Mouse (Mus musculus) frontal cortex, adult 2 months (tissue): ENCODE data around the gene Il13. TPM values are rescaled to one million over a fixed set of nuclear protein-coding genes. Genes with fewer than 3 reads are reported as not detected.

Experiments used
- DNase-seq, 2 experiments: peaks; one replicate each; pipeline ENCODE4 v3.0.0; 2022; ENCODE audit warnings: low spot score in 1 of 2; ENCODE audit errors: extremely low spot score in 1 of 2
- polyA plus RNA-seq: library from polyadenylated mRNA; depleted of rRNA; stranded (reverse); fragments of >200 nt; gene quantifications from 2 replicates; pipeline ENCODE4 v1.2.3, GENCODE M21; 2012; rRNA removed

Il13 gene
- polyA plus RNA-seq, 1 experiment = not detected

DNA sequence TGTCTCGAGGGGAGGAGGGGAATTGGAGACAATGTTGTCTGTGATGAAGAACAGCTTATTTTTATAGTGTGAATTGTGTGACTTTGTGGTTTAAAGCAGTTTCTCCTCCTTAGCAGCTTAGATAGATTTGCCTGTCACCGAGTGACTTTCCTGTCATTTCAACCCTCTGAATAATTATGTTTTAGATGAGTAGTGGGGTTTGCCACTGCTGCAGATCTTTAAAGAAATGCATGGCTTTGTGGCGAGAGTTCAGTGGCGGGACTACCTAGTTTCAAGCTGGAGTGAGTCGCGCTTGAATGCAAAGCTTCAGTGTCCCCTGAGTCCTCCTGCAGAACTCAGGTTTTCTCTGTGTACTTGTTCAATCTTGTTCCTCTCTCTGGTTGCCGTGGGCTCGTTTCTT lies 46.2 kb downstream of the Il13 start:
- DNase-seq = no peak

DNA sequence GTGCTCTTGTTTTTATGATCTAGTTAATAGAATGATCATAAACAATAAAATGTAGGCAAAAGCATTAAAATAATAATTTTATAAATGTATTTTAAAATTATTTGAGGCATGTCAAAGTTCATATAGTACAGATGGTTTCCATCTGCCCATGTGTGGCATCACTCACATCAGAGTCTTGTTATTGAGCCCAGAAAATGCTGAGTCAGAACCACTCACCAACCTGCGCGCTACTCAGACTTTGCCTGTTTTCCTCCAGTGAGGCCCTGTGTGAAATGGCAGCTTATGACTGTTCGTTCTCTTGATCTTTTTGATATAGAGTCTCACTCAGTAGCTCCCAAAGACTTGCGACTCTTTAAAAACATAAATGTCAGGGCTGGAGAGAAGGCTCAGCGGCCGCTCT lies 49.0 kb downstream of the Il13 start:
- no peak for DNase-seq

DNA sequence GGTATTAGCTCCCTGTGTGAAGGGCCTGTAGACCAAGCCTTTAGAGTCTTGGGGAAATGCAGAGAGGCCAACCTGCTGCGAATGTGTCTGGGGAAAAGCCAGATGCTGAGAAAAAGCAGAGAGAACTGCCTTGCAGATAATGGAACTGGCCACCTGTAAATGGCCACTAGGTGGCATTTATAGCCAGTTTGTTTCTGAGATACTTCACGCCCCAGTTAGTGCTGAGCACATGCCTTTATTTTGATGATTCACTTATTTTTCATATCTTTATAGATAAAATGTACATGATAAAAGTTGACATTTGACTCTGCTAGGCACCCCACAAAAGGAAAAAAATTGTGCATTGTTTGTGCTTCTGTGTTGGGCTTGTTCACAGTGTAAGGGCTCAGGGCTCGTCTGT lies 49.7 kb downstream of the Il13 start:
- peak in 1 of 2 experiments; percentile 47 for DNase-seq

DNA sequence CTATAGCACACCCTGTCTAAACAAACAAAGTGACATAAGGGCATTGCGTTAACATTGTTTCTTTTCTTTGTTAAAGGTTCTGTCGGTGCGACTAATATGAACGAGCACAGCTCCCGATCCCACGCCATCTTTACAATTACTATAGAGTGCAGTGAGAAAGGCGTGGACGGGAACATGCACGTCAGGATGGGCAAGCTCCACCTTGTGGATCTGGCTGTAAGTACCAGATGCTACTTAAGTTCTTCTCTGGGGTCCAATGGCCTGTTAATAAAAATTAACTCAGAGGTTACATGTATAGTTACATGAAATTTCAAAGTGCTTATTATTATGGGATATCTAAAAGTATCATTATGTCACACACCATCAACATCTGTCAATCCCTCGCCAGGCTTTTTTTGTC lies 51.4 kb downstream of the Il13 start:
- DNase-seq = no peak

Other genes with a start within 250 kb of the Il13 start
- not detected in 2 replicates for gene Leap2, start 211.5 kb downstream of the Il13 start, polyA plus RNA-seq
- gene Uqcrq, start 203.9 kb downstream of the Il13 start, polyA plus RNA-seq = 372 and 396 TPM in 2 replicates
- 1.8 and 1.9 TPM in 2 replicates for gene Gdf9, start 203.7 kb downstream of the Il13 start, polyA plus RNA-seq
- 0.08 and 0.10 TPM in 2 replicates for gene Gm10447, start 177.6 kb downstream of the Il13 start, polyA plus RNA-seq
- gene Shroom1, start 177.5 kb downstream of the Il13 start, polyA plus RNA-seq = 7.4 and 8.1 TPM in 2 replicates
- gene Gm9837, start 164.2 kb downstream of the Il13 start, polyA plus RNA-seq = not detected in 2 replicates
- gene Gm9945, start 154.5 kb downstream of the Il13 start, polyA plus RNA-seq = 0.42 and 0.46 TPM in 2 replicates
- 42.7 and 43.3 TPM in 2 replicates for gene Sowaha, start 154.4 kb downstream of the Il13 start, polyA plus RNA-seq
- gene Sept8, start 115.4 kb downstream of the Il13 start, polyA plus RNA-seq = 271 and 280 TPM in 2 replicates
- 97.5 and 104 TPM in 2 replicates for gene Kif3a, start 67.3 kb downstream of the Il13 start, polyA plus RNA-seq
- not detected in 2 replicates for gene Il4, start 16.0 kb downstream of the Il13 start, polyA plus RNA-seq
- gene Rad50, start 72.6 kb upstream of the Il13 start, polyA plus RNA-seq = 6.9 and 7.1 TPM in 2 replicates
- gene Il5, start 86.1 kb upstream of the Il13 start, polyA plus RNA-seq = 0.21 and 0.44 TPM in 2 replicates
- gene Irf1, start 135.3 kb upstream of the Il13 start, polyA plus RNA-seq = 11.8 and 14.1 TPM in 2 replicates
- gene Gm17334, start 138.5 kb upstream of the Il13 start, polyA plus RNA-seq = 0.64 and 1.3 TPM in 2 replicates
- gene Gm12216, start 224.6 kb upstream of the Il13 start, polyA plus RNA-seq = 3.0 and 3.2 TPM in 2 replicates